In the genomic region with DNA sequence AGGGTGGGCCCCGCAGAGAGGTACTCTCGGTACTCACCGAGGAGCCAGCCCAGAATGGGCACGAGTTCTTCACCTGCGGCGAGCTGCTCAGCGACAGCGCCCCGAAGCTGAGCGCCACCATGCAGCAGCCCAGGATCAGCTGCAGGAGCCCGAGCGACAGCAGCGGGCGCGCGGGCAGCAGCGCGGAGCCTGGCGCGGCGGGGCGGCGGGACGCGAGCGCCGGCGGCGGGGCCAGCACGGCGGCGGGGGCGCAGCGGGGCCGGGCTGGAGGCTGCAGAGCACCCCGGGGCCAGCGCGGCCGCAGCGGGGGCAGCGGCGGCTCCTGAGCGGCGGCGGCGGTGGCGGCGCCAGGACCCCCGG, we compare ENCODE assay signal across 8 mouse cellular contexts. TPM values are rescaled to one million over a fixed set of nuclear protein-coding genes. Genes with fewer than 3 reads are reported as not detected.
DNase-seq lines count a peak whose midpoint lies in the region; ATAC-seq lines count a peak whose summit lies in the region.

No protein-coding gene starts in this region.

- WGBS in heart, embryonic 14.5 days, result under 1% methylated on average over 41 of the region's 49 CpGs
- 1% methylated on average over 41 of the region's 49 CpGs for WGBS in midbrain, embryonic 12.5 days

- peak; percentile 63 for DNase-seq in embryo, embryonic 11 days
- DNase-seq in layer of hippocampus, postnatal 25 days (ENCODE audit: extremely low spot score in 1 of 2, low spot score in 1 of 2), result peak; percentile 22 to 42
- peak; percentile 54 for DNase-seq in testis, postnatal 10 days (ENCODE audit: low spot score)
- DNase-seq in spleen, postnatal 36 days (ENCODE audit: low spot score in 2 of 2), result no peak

- H3K36me3 ChIP-seq in megakaryocyte, embryonic 14.5 days (replicated peaks; ENCODE audit: low read length), result no peaks in the 10 kb centered on the region
- H3K36me3 ChIP-seq in heart, embryonic 14.5 days (ENCODE audit: control insufficient read depth, insufficient read depth, low read length), result no peaks in the 10 kb centered on the region
- H3K36me3 ChIP-seq in midbrain, embryonic 12.5 days, result no peaks in the 10 kb centered on the region

- ATAC-seq in megakaryocyte, adult 5-6 weeks (ENCODE audit: poor library complexity, severe bottlenecking), result no peak
- ATAC-seq in heart, embryonic 14.5 days (ENCODE audit: insufficient number of reproducible peaks, insufficient read depth, low FRiP score, low read depth), result peak; percentile 63
- peak; percentile 71 for ATAC-seq in midbrain, embryonic 12.5 days (ENCODE audit: low FRiP score, low read depth)

- H3K9ac ChIP-seq in heart, embryonic 14.5 days (ENCODE audit: low read length), result peak overlapping the region; percentile 95
- peak overlapping the region; percentile 69 for H3K9ac ChIP-seq in midbrain, embryonic 12.5 days (replicated peaks)

- H3K4me3 ChIP-seq in megakaryocyte, embryonic 14.5 days (replicated peaks), result peak overlapping the region; percentile 87
- H3K4me3 ChIP-seq in heart, embryonic 14.5 days (ENCODE audit: control insufficient read depth in 1 of 2, insufficient read depth in 1 of 2, low read depth in 1 of 2, low read length in 2 of 2), result peak overlapping the region; percentile 69 to 86
- peak overlapping the region; percentile 69 for H3K4me3 ChIP-seq in midbrain, embryonic 12.5 days

- no peaks in the 10 kb centered on the region; the same call in 1 of the 2 replicates for H3K9me3 ChIP-seq in megakaryocyte, embryonic 14.5 days
- no peaks in the 10 kb centered on the region for H3K9me3 ChIP-seq in heart, embryonic 14.5 days (ENCODE audit: control insufficient read depth, low read length)
- no peaks in the 10 kb centered on the region for H3K9me3 ChIP-seq in midbrain, embryonic 12.5 days

- peaks cover 11% of the 10 kb centered on the region for H3K4me1 ChIP-seq in megakaryocyte, embryonic 14.5 days
- peaks cover 10 to 36% of the 10 kb centered on the region in 2 experiments; a peak in 3 of 4 replicates for H3K4me1 ChIP-seq in heart, embryonic 14.5 days (ENCODE audit: control insufficient read depth in 2 of 2, insufficient read depth in 2 of 2, low read length in 2 of 2)
- H3K4me1 ChIP-seq in midbrain, embryonic 12.5 days, result peaks cover 40% of the 10 kb centered on the region; the same call in 1 of the 2 replicates

- peak overlapping the region; percentile 63 to 96 for H3K27ac ChIP-seq in heart, embryonic 14.5 days (replicated peaks in 1 of 2; ENCODE audit: control insufficient read depth in 1 of 2, insufficient read depth in 1 of 2, low read depth in 2 of 2, low read length in 2 of 2)
- H3K27ac ChIP-seq in midbrain, embryonic 12.5 days (replicated peaks), result no peak overlapping the region

- peak overlapping the region; percentile 75 for H3K4me2 ChIP-seq in heart, embryonic 14.5 days (ENCODE audit: low read length)
- H3K4me2 ChIP-seq in midbrain, embryonic 12.5 days (replicated peaks), result peak overlapping the region; percentile 94

- H3K27me3 ChIP-seq in megakaryocyte, embryonic 14.5 days (replicated peaks), result peaks cover 70% of the 10 kb centered on the region
- no peaks in the 10 kb centered on the region for H3K27me3 ChIP-seq in heart, embryonic 14.5 days (ENCODE audit: control insufficient read depth, insufficient read depth, low read length)
- peaks cover 37% of the 10 kb centered on the region for H3K27me3 ChIP-seq in midbrain, embryonic 12.5 days

RNA-seq across cellular contexts. Expression of a gene that starts 0.3 kb away (rescaled TPM):
- not detected in 2 replicates for polyA plus RNA-seq in megakaryocyte, embryonic 14.5 days (2012; ENCODE audit: insufficient read depth, low replicate concordance)
- 0.42 TPM in 1 of 2 replicates, not detected in the other for total RNA-seq in megakaryocyte, adult 5-6 weeks (2015)
- 0.33 TPM in 1 of 2 replicates, not detected in the other for total RNA-seq in megakaryocyte, adult 5-6 weeks (2017)
- polyA plus RNA-seq in heart, embryonic 14.5 days (2014; fragmentation: Nextera tagmentation; extraction: Ambion mirVana), result 12.6 and 17.8 TPM in 2 replicates
- 1 to 10 TPM; 8.8 to 9.4 TPM for total RNA-seq in layer of hippocampus, postnatal 25 days (2021)
- polyA plus RNA-seq in midbrain, embryonic 12.5 days (2016; fragmentation: Nextera tagmentation; extraction: Ambion mirVana), result 1.4 and 1.8 TPM in 2 replicates

Comparison
In these comparisons a context has a peak if more than half of its experiments do, and no peak if none do; other contexts are left out.
1. DNase-seq: peak in embryo, embryonic 11 days (single experiment), layer of hippocampus, postnatal 25 days (2 of 2) and testis, postnatal 10 days (single experiment); none in spleen, postnatal 36 days (0 of 2).
2. Peak in every context shown above with its lines, with median percentiles within 50 percentile points of each other: H3K4me3 ChIP-seq.